Comparison of ENCODE assay signal across 8 mouse cellular contexts in the genomic region with DNA sequence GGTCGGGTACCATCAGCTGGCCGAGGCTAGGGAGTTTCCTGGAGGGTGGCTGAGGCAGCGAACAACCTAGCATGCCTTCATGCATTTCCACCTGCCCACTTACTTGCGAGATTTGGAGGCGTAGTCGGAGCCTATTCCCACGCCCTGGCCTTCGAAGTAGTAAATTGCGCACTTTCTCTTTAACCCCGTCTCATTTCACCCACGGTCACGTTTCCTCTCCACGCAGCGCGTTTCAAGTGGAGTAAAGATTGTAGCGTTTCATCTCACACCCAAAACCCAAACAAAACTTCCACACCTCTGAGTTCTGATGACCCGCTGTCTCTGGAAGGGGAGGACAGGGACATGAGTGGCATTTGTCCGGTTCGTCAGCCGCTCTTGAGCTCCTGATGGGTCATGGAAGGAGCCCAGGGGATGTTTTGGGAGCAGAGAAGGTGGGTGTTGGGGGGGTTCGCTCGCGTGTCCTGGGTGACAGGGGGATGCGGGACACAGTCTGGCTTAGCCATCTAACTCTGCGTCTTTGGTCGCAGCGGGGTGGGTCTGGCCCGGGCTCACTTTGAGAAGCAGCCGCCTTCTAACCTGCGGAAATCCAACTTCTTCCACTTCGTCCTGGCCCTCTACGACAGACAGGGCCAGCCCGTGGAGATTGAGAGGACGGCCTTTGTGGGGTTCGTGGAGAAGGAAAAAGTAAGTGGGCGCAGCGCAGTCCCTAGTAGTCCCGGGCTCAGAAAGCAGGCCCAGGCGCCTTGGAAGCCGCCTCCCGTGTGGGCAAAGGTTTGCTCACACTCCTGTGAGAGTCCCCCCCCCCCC. TPM values are rescaled to one million over a fixed set of nuclear protein-coding genes. Genes with fewer than 3 reads are reported as not detected.
DNase-seq lines count a peak whose midpoint lies in the region; ATAC-seq and TF ChIP-seq lines count a peak whose summit lies in the region.

No protein-coding gene starts in this region.

- no peak for TF ChIP-seq POLR2A in brain, embryonic 14.5 days (IDR thresholded peaks at IDR 0.05; ENCODE audit: borderline replicate concordance, extremely low read depth, insufficient read depth, insufficient read length, poor library complexity, severe bottlenecking)
- TF ChIP-seq POLR2A in small intestine, adult 2 months (IDR thresholded peaks at IDR 0.05; ENCODE audit: low read depth, low read length) = no peak

- WGBS in kidney, embryonic 14.5 days = 3% methylated on average over 39 of the region's 41 CpGs
- 7% methylated on average over 41 of the region's 41 CpGs for WGBS in small intestine, adult 2 months

- peak overlapping the region; percentile 63 for H3K9ac ChIP-seq in kidney, embryonic 14.5 days (ENCODE audit: low read depth, low read length)

- H3K27ac ChIP-seq in kidney, embryonic 14.5 days (ENCODE audit: low read depth, low read length) = no peak overlapping the region
- H3K27ac ChIP-seq in small intestine, adult 2 months (ENCODE audit: insufficient read depth, low read depth, low read length) = peak overlapping the region; percentile 5

- H3K9me3 ChIP-seq in kidney, embryonic 14.5 days (ENCODE audit: control insufficient read depth, low read length) = no peaks in the 10 kb centered on the region

- ATAC-seq in kidney, embryonic 14.5 days (ENCODE audit: low FRiP score, low TSS enrichment) = no peak

- no peak for DNase-seq in kidney, postnatal 25 days
- DNase-seq in brain, embryonic 14.5 days (ENCODE audit: low read depth) = peak; percentile 40
- peak; percentile 48 for DNase-seq in heart, adult 8-10 months (ENCODE audit: low spot score)
- peak; percentile 49 for DNase-seq in kidney, postnatal 10 days
- no peak for DNase-seq in thymus, postnatal 25 days
- DNase-seq in lung, postnatal 36 days = no peak

- H3K36me3 ChIP-seq in kidney, embryonic 14.5 days (ENCODE audit: control insufficient read depth, insufficient read depth, low read length) = no peaks in the 10 kb centered on the region
- no peaks in the 10 kb centered on the region for H3K36me3 ChIP-seq in small intestine, adult 2 months (ENCODE audit: control insufficient read depth, insufficient read depth, low read length)

- H3K4me3 ChIP-seq in kidney, embryonic 14.5 days (ENCODE audit: low read length) = peak overlapping the region; percentile 57
- peak overlapping the region; percentile 51 for H3K4me3 ChIP-seq in small intestine, adult 2 months (ENCODE audit: low read depth, low read length)

- TF ChIP-seq CTCF in brain, embryonic 14.5 days (IDR thresholded peaks at IDR 0.05; ENCODE audit: borderline replicate concordance, extremely low read depth, insufficient read depth, insufficient read length) = no peak
- TF ChIP-seq CTCF in small intestine, adult 2 months (IDR thresholded peaks at IDR 0.05; ENCODE audit: extremely low read depth, insufficient read length, insufficient replicate concordance, low read depth, low read length) = no peak

- peaks cover 14% of the 10 kb centered on the region for H3K4me1 ChIP-seq in kidney, embryonic 14.5 days (ENCODE audit: control insufficient read depth, insufficient read depth, low read length)
- H3K4me1 ChIP-seq in small intestine, adult 2 months (ENCODE audit: control insufficient read depth, insufficient read depth, insufficient read length, low read length) = 0 out of 2 replicates have a peak, but pooled peaks cover 2% of the 10 kb centered on the region

- peaks cover 30% of the 10 kb centered on the region for H3K27me3 ChIP-seq in kidney, embryonic 14.5 days (ENCODE audit: control insufficient read depth, insufficient read depth, low read length)
- peaks cover 42% of the 10 kb centered on the region for H3K27me3 ChIP-seq in small intestine, adult 2 months (ENCODE audit: control insufficient read depth, insufficient read depth, low read length)

- peak overlapping the region; percentile 79 for H3K4me2 ChIP-seq in kidney, embryonic 14.5 days (replicated peaks; ENCODE audit: low read depth, low read length)

RNA-seq across cellular contexts. Expression of a gene that starts 3.0 kb away (rescaled TPM):
- polyA plus RNA-seq in kidney, embryonic 14.5 days (2014; fragmentation: Nextera tagmentation; extraction: Ambion mirVana) = 19.9 and 26.9 TPM in 2 replicates
- polyA plus RNA-seq in brain, embryonic 14.5 days (2012; rRNA removed) = 33.8 and 53.1 TPM in 2 replicates
- 10 to 100 TPM; 10.5 to 15.1 (median 11.7) TPM for total RNA-seq in heart, adult 8-10 months (2022)
- 1.5 and 2.5 TPM in 2 replicates for polyA plus RNA-seq in small intestine, adult 2 months (2012; rRNA removed)

Comparison
In these comparisons a context has a peak if more than half of its experiments do, and no peak if none do; other contexts are left out.
1. DNase-seq: peak in brain, embryonic 14.5 days (single experiment), heart, adult 8-10 months (single experiment) and kidney, postnatal 10 days (single experiment); none in kidney, postnatal 25 days (0 of 2), thymus, postnatal 25 days (single experiment) and lung, postnatal 36 days (single experiment).